Mouse (Mus musculus) Patski (cell line): ENCODE results near the gene Epb41l1. TPM values are rescaled to one million over a fixed set of nuclear protein-coding genes. Genes with fewer than 3 reads are reported as not detected.

ENCODE experiments used
- ATAC-seq: fragments of 100-300 bp; one replicate; pipeline ENCODE4 v1.8.0; 2021
- CTCF ChIA-PET: fragments of 350-600 bp; sonication (Branson Sonifier 250); formaldehyde crosslinking; loops from one replicate; lab custom pipeline; 2022; ENCODE audit warnings: inconsistent platforms; lab: Charles Lee
- POLR2A ChIA-PET: fragments of 350-600 bp; sonication (Branson Sonifier 250); formaldehyde crosslinking; loops from one replicate; lab custom pipeline; 2022; ENCODE audit warnings: antibody characterized with exemption, inconsistent platforms; lab: Charles Lee
- DNase-seq: peaks from one replicate; pipeline ENCODE4 v3.0.0-alpha.2; 2011; ENCODE audit warnings: low read depth, low spot score
- H3K27me3 ChIP-seq: fragments of 371-371 bp; one replicate; pipeline ENCODE4 v1.5.1; 2021
- CTCF ChIP-seq: fragments of 100-300 bp; IDR thresholded peaks from one replicate; pipeline ENCODE4 v1.5.1; 2021
- in situ Hi-C: fragments of 300-500 bp; cut with MboI; formaldehyde crosslinking; loops from 3 replicates; pipeline ENCODE4 v1.11.1; 2018; ENCODE audit warnings: low pct_unique_long_range_greater_than_20kb, mixed read lengths
- polyA plus RNA-seq: library from polyadenylated mRNA; unstranded; gene quantifications from one replicate; pipeline ENCODE4 v1.2.3, GENCODE M21; 2021

Gene Epb41l1
- polyA plus RNA-seq, 1 experiment from 2014 or later: 39.7 TPM

DNA sequence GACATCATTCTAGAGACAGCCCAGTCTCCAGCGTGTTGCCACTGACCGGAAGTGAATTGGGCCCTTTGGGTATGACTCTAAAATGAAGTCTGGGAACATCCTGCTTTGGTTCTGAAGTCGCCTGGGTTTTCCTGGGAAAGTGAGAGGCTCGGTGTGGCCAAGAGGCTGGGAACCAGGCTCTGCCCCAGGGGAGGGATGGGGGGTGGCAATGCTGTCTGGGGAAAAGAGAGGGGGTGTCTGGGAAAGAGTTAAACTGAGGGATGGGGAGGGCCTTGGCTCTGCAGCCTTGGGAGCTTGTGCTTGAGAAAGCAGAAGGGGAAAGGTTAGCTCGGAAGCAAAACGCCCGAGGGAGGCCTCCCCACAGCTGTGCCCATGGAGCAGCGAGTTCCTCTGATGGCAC lies 53.0 kb downstream of the Epb41l1 start:
- POLR2A ChIA-PET: no interaction called here
- ATAC-seq: no peak
- CTCF ChIA-PET: no interaction called here
- in situ Hi-C loops: no loop called here
- DNase-seq: no peak
- no peak for TF ChIP-seq CTCF
- H3K27me3 ChIP-seq: no peaks in the 10 kb centered on the region

DNA sequence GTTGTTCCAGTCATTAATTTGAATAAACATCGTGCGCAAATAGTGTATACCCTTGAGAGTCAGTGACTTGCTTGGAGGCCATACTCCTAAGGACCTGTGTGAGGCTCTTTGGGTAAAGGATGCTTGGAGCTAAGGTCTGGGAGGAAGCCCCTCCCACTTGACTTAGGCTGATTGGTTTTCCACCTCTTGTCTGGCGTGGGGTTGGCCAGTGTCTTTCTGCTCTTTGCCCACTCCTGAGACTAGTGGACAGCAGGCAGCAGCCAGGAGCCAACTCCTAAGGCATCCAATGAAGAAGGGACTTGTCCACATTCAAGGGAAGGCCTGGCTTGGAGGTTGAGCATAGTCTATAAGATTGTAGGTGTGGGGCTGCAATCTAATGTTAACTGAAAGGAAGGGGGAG lies 53.4 kb downstream of the Epb41l1 start:
- no peaks in the 10 kb centered on the region for H3K27me3 ChIP-seq
- ChIA-PET POLR2A (no interaction called here), CTCF (no interaction called here)
- in situ Hi-C loops: no loop called here
- DNase-seq (no peak), ATAC-seq (no peak)
- no peak for TF ChIP-seq CTCF

DNA sequence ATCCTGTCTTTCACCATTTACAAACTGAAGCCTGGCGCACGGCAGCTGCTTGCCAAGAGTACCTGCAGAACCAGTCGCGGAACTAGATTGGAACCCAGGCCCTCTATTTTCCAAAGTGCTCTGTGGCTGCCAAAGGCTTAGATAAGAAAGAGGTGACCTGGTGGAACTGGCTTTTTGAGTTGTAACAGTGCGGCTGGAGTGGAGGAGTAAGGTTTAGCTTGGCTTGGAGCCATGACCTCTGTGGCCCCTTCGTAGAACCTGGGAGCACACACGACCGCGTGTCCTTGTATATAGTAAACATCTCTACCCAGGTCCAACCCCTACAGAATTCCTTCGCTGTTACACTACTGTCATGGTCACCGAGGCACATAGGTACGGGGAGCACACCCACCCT lies 54.2 kb downstream of the Epb41l1 start:
- DNase-seq (no peak), ATAC-seq (no peak)
- no peaks in the 10 kb centered on the region for H3K27me3 ChIP-seq
- POLR2A ChIA-PET: no interaction called here
- in situ Hi-C loops: no loop called here
- CTCF ChIA-PET: no interaction called here
- no peak for TF ChIP-seq CTCF

DNA sequence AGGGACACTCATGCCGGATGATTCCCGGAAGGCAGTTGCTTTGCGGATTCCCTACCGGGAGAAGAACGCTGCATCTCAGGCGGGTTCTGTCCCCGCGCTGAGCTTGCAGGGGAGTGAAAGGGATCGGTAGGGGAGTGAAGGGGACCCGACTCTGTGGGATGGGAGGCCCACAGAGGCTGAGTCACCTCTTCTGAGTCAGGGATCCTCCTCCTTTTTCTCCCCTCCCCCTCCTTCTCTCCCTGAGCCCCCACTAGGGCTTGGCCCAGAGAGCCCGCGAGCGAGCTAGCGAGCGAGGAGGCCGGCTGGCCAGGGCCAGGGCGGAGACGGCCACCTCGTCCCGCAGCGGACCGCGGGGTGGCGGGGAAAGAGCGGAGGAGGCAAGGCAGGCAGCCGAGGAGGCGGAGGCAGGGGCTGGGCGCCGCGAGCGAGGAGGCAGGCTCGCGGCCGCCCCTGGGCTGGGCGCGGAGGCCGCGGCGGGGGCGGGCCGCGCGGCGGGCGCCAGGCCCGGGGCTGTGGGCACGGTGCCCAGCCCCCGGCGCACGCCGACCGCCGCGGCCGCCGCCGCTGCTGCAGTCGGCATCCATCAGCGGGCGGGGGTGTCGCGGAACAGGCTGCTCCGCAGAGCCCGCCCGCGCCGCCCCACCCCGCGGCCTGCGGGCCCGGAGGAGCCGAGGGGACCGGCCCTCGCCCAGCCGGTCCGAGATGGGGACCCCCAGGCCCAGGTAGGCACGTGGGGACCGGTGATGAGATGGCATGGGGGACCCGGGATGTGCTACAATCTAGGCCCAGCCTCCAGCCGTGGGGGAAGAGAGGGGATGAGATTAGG lies 54.8 kb downstream of the Epb41l1 start:
- DNase-seq (no peak), ATAC-seq (peak; percentile 73)
- POLR2A ChIA-PET: interaction anchor here (0.7 kb wide), 1 partner anchor 16 kb away, joined by 3 read pairs; no protein-coding TSS in a partner anchor
- in situ Hi-C loops: no loop called here
- no peaks in the 10 kb centered on the region for H3K27me3 ChIP-seq
- TF ChIP-seq CTCF: no peak
- CTCF ChIA-PET: no interaction called here

DNA sequence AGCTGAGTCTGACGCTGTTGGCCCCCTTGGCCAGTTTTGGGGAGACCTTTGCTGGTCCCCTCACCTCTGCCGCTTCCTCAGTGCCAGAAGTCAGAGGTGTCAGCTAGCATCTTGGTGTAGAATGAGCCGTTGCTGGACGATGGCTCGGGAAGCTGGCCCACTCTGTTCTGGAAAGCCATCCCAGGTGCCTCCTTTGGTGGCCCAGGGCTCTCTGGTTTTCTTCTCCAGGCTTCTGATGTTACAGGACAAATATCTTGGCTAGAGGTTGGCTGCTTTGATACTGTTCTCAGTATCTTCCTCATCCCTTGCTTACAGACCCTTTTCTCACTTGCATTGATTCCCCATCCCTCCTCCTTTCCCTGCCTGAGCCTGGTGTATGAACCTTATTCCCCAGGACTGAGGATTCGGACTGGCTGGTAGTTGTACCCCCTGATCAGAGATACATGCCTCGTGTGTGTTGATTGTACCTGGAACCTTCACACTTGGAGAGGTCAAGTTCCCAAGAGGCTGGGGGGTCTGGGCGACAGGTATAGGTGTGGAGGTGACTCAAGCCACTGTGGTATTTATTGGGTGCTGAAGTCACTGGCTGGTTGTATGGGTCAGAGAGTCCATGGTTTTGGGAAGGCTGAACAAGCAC lies 55.5 kb downstream of the Epb41l1 start:
- ChIA-PET POLR2A (interaction anchor here (0.7 to 0.9 kb wide), 2 partner anchors 16 to 164 kb away, joined by 3 read pairs; partner anchors contain the start of genes Cnbd2 and Scand1), CTCF (interaction anchor here (0.9 to 1.2 kb wide), 2 partner anchors 15 to 39 kb away, joined by 3 read pairs; no protein-coding TSS in a partner anchor)

DNA sequence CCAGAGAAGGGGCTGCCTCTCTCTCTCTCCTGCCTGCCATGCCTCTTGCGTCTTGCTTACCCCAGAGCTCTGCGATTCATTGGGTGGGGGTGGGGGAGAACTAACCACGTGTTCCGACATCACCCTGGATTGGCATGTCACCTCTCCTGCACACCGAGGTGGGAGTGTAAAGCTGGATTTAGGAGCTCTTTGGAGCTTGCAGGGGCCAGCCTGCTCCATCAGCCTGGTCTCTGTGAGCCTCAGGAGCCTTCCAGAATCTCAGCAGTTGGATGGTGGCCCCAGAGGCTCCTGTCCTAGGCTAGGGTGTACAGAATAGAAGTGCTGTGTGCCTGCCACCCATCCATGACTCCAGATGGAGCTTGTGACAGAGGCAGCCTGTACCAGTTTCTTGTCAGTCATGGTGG lies 56.0 kb downstream of the Epb41l1 start:
- ChIA-PET POLR2A (interaction anchor here (0.9 kb wide), 1 partner anchor 164 kb away, joined by 3 read pairs; the partner anchor contains the start of genes Cnbd2 and Scand1), CTCF (interaction anchor here (0.9 to 1.2 kb wide), 2 partner anchors 16 to 39 kb away, joined by 3 read pairs; no protein-coding TSS in a partner anchor)
- TF ChIP-seq CTCF: no peak
- in situ Hi-C loops: no loop called here
- ATAC-seq (no peak), DNase-seq (no peak)
- no peaks in the 10 kb centered on the region for H3K27me3 ChIP-seq

More for the DNA sequence above, 55.5 kb downstream of the Epb41l1 start:
- in situ Hi-C loops: no loop called here
- no peaks in the 10 kb centered on the region for H3K27me3 ChIP-seq
- DNase-seq (no peak), ATAC-seq (peak; percentile 13)
- TF ChIP-seq CTCF: no peak

DNA sequence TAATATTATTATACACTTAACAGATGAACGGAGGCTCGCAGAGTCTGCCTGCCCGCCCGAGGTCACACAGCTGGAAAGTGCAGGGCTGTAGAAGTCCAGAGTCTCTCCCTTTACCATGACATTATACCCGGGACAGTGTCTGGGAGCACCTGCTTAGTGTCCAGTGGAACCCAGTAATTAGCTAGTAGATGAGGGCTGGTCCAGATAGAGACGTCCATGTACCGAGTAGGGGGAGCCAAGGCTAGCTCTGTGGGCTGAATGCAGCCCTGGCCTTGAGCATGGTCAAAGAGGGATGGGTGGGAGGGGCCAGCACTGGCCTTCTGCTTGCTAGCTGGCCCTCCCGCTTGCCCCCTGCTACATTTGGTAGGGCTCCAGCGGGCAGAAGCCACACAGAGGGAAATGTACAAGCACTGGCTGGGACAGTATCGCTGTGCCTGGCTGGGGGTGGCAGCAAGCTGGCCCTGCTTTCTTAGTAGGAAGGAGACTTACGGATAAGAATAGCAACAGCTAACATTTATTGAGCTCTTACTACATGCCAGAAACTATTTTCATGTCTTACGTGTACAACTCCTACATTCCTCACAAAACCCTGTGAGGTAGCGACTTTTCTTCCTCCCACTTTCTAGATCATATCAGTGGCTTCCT lies 57.5 kb downstream of the Epb41l1 start:
- no peak for DNase-seq
- ChIA-PET CTCF (interaction anchor here (1.4 kb wide), 1 partner anchor 19 kb away, joined by 4 read pairs; no protein-coding TSS in a partner anchor), POLR2A (no interaction called here)
- ATAC-seq: no peak
- no peaks in the 10 kb centered on the region for H3K27me3 ChIP-seq
- in situ Hi-C loops: no loop called here
- no peak for TF ChIP-seq CTCF

DNA sequence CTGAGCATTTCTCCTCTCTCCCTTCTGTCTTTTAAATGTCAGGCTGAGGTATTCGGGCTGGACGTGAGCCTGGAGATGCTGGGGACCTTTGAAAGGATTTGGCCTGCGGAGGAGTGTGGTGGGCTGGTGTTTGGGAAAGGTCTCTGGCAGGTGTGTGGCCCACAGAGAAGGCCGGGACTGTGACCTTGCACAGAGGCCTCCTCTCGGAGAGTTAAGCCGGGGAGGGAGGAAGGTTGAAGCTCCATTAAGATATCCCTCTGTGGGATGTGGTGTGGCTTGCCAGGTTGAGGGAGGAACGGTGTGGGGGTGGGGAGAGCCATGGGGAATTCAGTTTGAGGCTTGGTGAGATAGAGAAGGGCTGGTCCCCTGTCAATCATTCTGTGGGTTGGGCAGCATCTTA lies 59.1 kb downstream of the Epb41l1 start:
- DNase-seq (no peak), ATAC-seq (no peak)
- in situ Hi-C loops: no loop called here
- ChIA-PET POLR2A (no interaction called here), CTCF (no interaction called here)
- no peak for TF ChIP-seq CTCF
- no peaks in the 10 kb centered on the region for H3K27me3 ChIP-seq

DNA sequence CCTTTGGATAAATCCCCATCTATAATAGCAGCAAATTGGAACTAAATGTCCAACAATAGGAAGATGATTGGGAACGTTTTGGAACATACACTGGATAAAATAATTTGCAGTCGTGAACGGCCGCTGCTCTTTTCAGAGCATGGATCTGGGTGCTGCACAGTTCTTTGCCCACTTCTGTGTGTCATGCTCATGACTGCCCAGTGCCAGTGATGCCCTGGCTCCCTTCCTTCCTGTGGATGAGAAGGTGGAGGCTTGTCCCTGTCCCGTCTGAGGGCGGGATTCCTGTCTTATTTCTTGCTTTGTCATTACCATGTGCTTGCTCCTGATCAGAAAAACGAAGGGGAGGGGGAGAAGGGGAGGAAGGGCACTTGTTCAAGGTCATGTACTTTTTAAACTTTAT lies 59.6 kb downstream of the Epb41l1 start:
- CTCF ChIA-PET: no interaction called here

DNA sequence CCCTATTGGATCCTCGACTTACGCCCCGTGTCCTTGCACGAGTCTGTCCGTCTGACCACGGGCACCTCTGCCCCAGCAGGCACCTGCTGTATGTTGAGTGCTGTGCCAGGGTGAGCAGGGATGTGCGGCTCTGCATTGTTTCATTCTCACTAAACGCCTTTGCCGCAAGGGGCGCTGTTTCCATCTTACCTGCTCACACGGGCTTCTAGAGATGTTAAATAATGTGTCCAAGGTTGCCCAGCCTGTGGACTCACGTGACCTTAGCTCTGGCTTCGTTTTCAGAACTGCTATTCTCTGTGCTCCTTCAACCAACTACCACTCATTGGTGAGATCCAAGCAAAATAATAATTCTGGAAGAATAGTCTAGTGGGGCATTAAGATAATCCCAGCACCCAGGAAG lies 61.6 kb downstream of the Epb41l1 start:
- CTCF ChIA-PET: interaction anchor here (1.0 kb wide), 1 partner anchor 56 kb away, joined by 3 read pairs; no protein-coding TSS in a partner anchor
- in situ Hi-C loops: no loop called here
- ATAC-seq: no peak

More for the DNA sequence above, 59.6 kb downstream of the Epb41l1 start:
- no peaks in the 10 kb centered on the region for H3K27me3 ChIP-seq
- ATAC-seq (no peak), DNase-seq (no peak)
- TF ChIP-seq CTCF: no peak
- POLR2A ChIA-PET: no interaction called here
- in situ Hi-C loops: no loop called here

More for the DNA sequence above, 61.6 kb downstream of the Epb41l1 start:
- H3K27me3 ChIP-seq: no peaks in the 10 kb centered on the region
- POLR2A ChIA-PET: no interaction called here
- TF ChIP-seq CTCF: no peak
- no peak for DNase-seq
